15 mouse cellular contexts compared by ENCODE assay signal in genomic region chr6:88075960-88076517, GRCm38 (mm10). TPM values are rescaled to one million over a fixed set of nuclear protein-coding genes. Genes with fewer than 3 reads are reported as not detected.
DNase-seq lines count a peak whose midpoint lies in the region; ATAC-seq lines count a peak whose summit lies in the region.
"Had no signal": no experiment of that assay in that cellular context is flagged by ENCODE, and none has a peak within 500 bp of the region (broad histone marks: within the 10 kb centered on the region; RNA-seq: fewer than 3 reads in every experiment).

No protein-coding gene starts in this region.

- no peak for DNase-seq in forebrain, embryonic 14.5 days (ENCODE audit: low spot score)
- no peak for DNase-seq in midbrain, embryonic 10.5 days (ENCODE audit: low spot score)
- no peak for DNase-seq in midbrain, embryonic 11.5 days (ENCODE audit: low spot score, missing footprints)
- no peak for DNase-seq in cerebellum, adult 9-11 months
- no peak for DNase-seq in kidney, postnatal 36 days
- DNase-seq: adrenal gland, postnatal 10 days; B cell, adult 2 months; cerebellum, adult 11 months; heart, postnatal 10 days; kidney, postnatal 4 days; thymus, postnatal 14 days had no signal

- H3K4me1 ChIP-seq in forebrain, embryonic 15.5 days, result peaks cover 11% of the 10 kb centered on the region
- no peaks in the 10 kb centered on the region for H3K4me1 ChIP-seq in forebrain, embryonic 14.5 days (ENCODE audit: control insufficient read depth, insufficient read depth, low read length)
- H3K4me1 ChIP-seq in midbrain, embryonic 10.5 days, result peaks cover 11% of the 10 kb centered on the region
- H3K4me1 ChIP-seq in midbrain, embryonic 11.5 days (ENCODE audit: control insufficient read depth, insufficient read depth, low read length), result no peaks in the 10 kb centered on the region
- H3K4me1 ChIP-seq in liver, embryonic 15.5 days (replicated peaks), result peaks cover 35% of the 10 kb centered on the region
- H3K4me1 ChIP-seq in stomach, embryonic 16.5 days (ENCODE audit: control insufficient read depth, insufficient read depth, low read length), result 0 out of 2 replicates have a peak, but pooled peaks cover 3% of the 10 kb centered on the region

- 81% methylated on average over 1 of the region's 1 CpGs for WGBS in forebrain, embryonic 15.5 days
- 89% methylated on average over 1 of the region's 1 CpGs for WGBS in forebrain, embryonic 14.5 days
- 77% methylated on average over 1 of the region's 1 CpGs for WGBS in midbrain, embryonic 10.5 days
- WGBS in midbrain, embryonic 11.5 days, result 65% methylated on average over 1 of the region's 1 CpGs
- WGBS in liver, embryonic 15.5 days (ENCODE audit: insufficient replicate concordance), result 16% methylated on average over 1 of the region's 1 CpGs
- WGBS in stomach, embryonic 16.5 days, result 64% methylated on average over 1 of the region's 1 CpGs

- no peak overlapping the region for H3K4me2 ChIP-seq in forebrain, embryonic 15.5 days (replicated peaks)
- H3K4me2 ChIP-seq in forebrain, embryonic 14.5 days (ENCODE audit: low read length), result no peak overlapping the region; the same call in 1 of the 2 replicates
- H3K4me2 ChIP-seq in midbrain, embryonic 11.5 days, result no peak overlapping the region
- H3K4me2 ChIP-seq in liver, embryonic 15.5 days, result peak overlapping the region; percentile 71
- peak overlapping the region; percentile 88; the same call in 1 of the 2 replicates for H3K4me2 ChIP-seq in stomach, embryonic 16.5 days (ENCODE audit: low read depth, low read length)

- no peaks in the 10 kb centered on the region for H3K9me3 ChIP-seq in forebrain, embryonic 15.5 days
- no peaks in the 10 kb centered on the region for H3K9me3 ChIP-seq in forebrain, embryonic 14.5 days (replicated peaks; ENCODE audit: control insufficient read depth, low read length)
- H3K9me3 ChIP-seq in midbrain, embryonic 10.5 days (replicated peaks), result no peaks in the 10 kb centered on the region
- H3K9me3 ChIP-seq in midbrain, embryonic 11.5 days (ENCODE audit: control insufficient read depth, low read length), result no peaks in the 10 kb centered on the region
- H3K9me3 ChIP-seq in liver, embryonic 15.5 days (replicated peaks), result no peaks in the 10 kb centered on the region
- H3K9me3 ChIP-seq in stomach, embryonic 16.5 days (replicated peaks; ENCODE audit: control insufficient read depth, low read length), result no peaks in the 10 kb centered on the region
- H3K9me3 ChIP-seq: megakaryocyte, embryonic 14.5 days had no signal

- H3K36me3 ChIP-seq in forebrain, embryonic 15.5 days, result no peaks in the 10 kb centered on the region
- no peaks in the 10 kb centered on the region for H3K36me3 ChIP-seq in forebrain, embryonic 14.5 days (ENCODE audit: control insufficient read depth, insufficient read depth, low read length)
- no peaks in the 10 kb centered on the region for H3K36me3 ChIP-seq in midbrain, embryonic 10.5 days
- H3K36me3 ChIP-seq in midbrain, embryonic 11.5 days (ENCODE audit: control insufficient read depth, insufficient read depth, low read length), result no peaks in the 10 kb centered on the region
- H3K36me3 ChIP-seq in liver, embryonic 15.5 days (replicated peaks), result no peaks in the 10 kb centered on the region
- no peaks in the 10 kb centered on the region for H3K36me3 ChIP-seq in stomach, embryonic 16.5 days (ENCODE audit: control insufficient read depth, insufficient read depth, low read length)

- H3K4me3 ChIP-seq in forebrain, embryonic 15.5 days, result no peak overlapping the region
- H3K4me3 ChIP-seq in forebrain, embryonic 14.5 days (ENCODE audit: low read depth, low read length), result no peak overlapping the region
- no peak overlapping the region for H3K4me3 ChIP-seq in midbrain, embryonic 10.5 days
- H3K4me3 ChIP-seq in midbrain, embryonic 11.5 days (ENCODE audit: low read depth, low read length), result no peak overlapping the region
- peak overlapping the region; percentile 53; the same call in 1 of the 2 replicates for H3K4me3 ChIP-seq in liver, embryonic 15.5 days (replicated peaks)
- H3K4me3 ChIP-seq in stomach, embryonic 16.5 days (replicated peaks; ENCODE audit: low read length), result no peak overlapping the region

- no peak for ATAC-seq in forebrain, embryonic 15.5 days (replicated peaks)
- ATAC-seq in forebrain, embryonic 14.5 days, result no peak
- ATAC-seq in midbrain, embryonic 11.5 days (ENCODE audit: low FRiP score), result no peak
- peak; percentile 44 for ATAC-seq in liver, embryonic 15.5 days (ENCODE audit: insufficient read depth)
- no peak for ATAC-seq in stomach, embryonic 16.5 days (ENCODE audit: insufficient read depth, low FRiP score)

- H3K9ac ChIP-seq in forebrain, embryonic 15.5 days (replicated peaks), result no peak overlapping the region
- H3K9ac ChIP-seq in forebrain, embryonic 14.5 days (ENCODE audit: low read length), result no peak overlapping the region
- H3K9ac ChIP-seq in midbrain, embryonic 11.5 days (ENCODE audit: low read length), result no peak overlapping the region
- no peak overlapping the region for H3K9ac ChIP-seq in liver, embryonic 15.5 days
- H3K9ac ChIP-seq in stomach, embryonic 16.5 days (ENCODE audit: low read length), result no peak overlapping the region

- peak overlapping the region; percentile 92; the same call in 1 of the 2 replicates for H3K27ac ChIP-seq in forebrain, embryonic 15.5 days (replicated peaks)
- H3K27ac ChIP-seq in forebrain, embryonic 14.5 days (ENCODE audit: low read depth, low read length), result no peak overlapping the region
- H3K27ac ChIP-seq in midbrain, embryonic 10.5 days (replicated peaks), result peak overlapping the region; percentile 89; the same call in 1 of the 2 replicates
- H3K27ac ChIP-seq in midbrain, embryonic 11.5 days (ENCODE audit: low read depth, low read length), result no peak overlapping the region
- peak overlapping the region; percentile 77 for H3K27ac ChIP-seq in liver, embryonic 15.5 days (replicated peaks)
- no peak overlapping the region for H3K27ac ChIP-seq in stomach, embryonic 16.5 days (ENCODE audit: low read length)

- peaks cover 7% of the 10 kb centered on the region; the same call in 1 of the 2 replicates for H3K27me3 ChIP-seq in forebrain, embryonic 15.5 days
- H3K27me3 ChIP-seq in forebrain, embryonic 14.5 days (replicated peaks; ENCODE audit: control insufficient read depth, insufficient read depth, low read length), result 0 out of 2 replicates have a peak, but pooled peaks cover 3% of the 10 kb centered on the region
- H3K27me3 ChIP-seq in midbrain, embryonic 10.5 days (ENCODE audit: low read depth, poor library complexity, severe bottlenecking), result peaks cover 31% of the 10 kb centered on the region
- no peaks in the 10 kb centered on the region for H3K27me3 ChIP-seq in midbrain, embryonic 11.5 days (ENCODE audit: control insufficient read depth, insufficient read depth, low read length)
- H3K27me3 ChIP-seq in liver, embryonic 15.5 days, result no peaks in the 10 kb centered on the region
- H3K27me3 ChIP-seq in stomach, embryonic 16.5 days (ENCODE audit: control insufficient read depth, insufficient read depth, low read length), result no peaks in the 10 kb centered on the region

RNA-seq across cellular contexts. Expression of gene Rpn1, which starts 8.2 kb away (rescaled TPM):
- polyA plus RNA-seq in forebrain, embryonic 15.5 days (2015; fragmentation: Nextera tagmentation; extraction: Ambion mirVana), result 246 and 262 TPM in 2 replicates
- polyA plus RNA-seq in forebrain, embryonic 14.5 days (2014; fragmentation: Nextera tagmentation; extraction: Ambion mirVana), result 279 and 283 TPM in 2 replicates
- 284 and 305 TPM in 2 replicates for polyA plus RNA-seq in midbrain, embryonic 10.5 days (2016; fragmentation: Nextera tagmentation; extraction: Ambion mirVana)
- 267 and 272 TPM in 2 replicates for polyA plus RNA-seq in midbrain, embryonic 11.5 days (2014; fragmentation: Nextera tagmentation; extraction: Ambion mirVana)
- polyA plus RNA-seq in liver, embryonic 15.5 days (2015; fragmentation: Nextera tagmentation; extraction: Ambion mirVana), result 181 and 184 TPM in 2 replicates
- polyA plus RNA-seq in stomach, embryonic 16.5 days (2015; fragmentation: Nextera tagmentation; extraction: Ambion mirVana), result 468 and 478 TPM in 2 replicates

RNA-seq across cellular contexts. Expression of gene Rab7, which starts 31.0 kb away (rescaled TPM):
- 295 and 302 TPM in 2 replicates for polyA plus RNA-seq in forebrain, embryonic 15.5 days (2015; fragmentation: Nextera tagmentation; extraction: Ambion mirVana)
- 342 and 365 TPM in 2 replicates for polyA plus RNA-seq in forebrain, embryonic 14.5 days (2014; fragmentation: Nextera tagmentation; extraction: Ambion mirVana)
- polyA plus RNA-seq in midbrain, embryonic 10.5 days (2016; fragmentation: Nextera tagmentation; extraction: Ambion mirVana), result 215 and 225 TPM in 2 replicates
- polyA plus RNA-seq in midbrain, embryonic 11.5 days (2014; fragmentation: Nextera tagmentation; extraction: Ambion mirVana), result 251 and 267 TPM in 2 replicates
- polyA plus RNA-seq in liver, embryonic 15.5 days (2015; fragmentation: Nextera tagmentation; extraction: Ambion mirVana), result 110 and 117 TPM in 2 replicates
- 246 and 267 TPM in 2 replicates for polyA plus RNA-seq in stomach, embryonic 16.5 days (2015; fragmentation: Nextera tagmentation; extraction: Ambion mirVana)

Comparison
In these comparisons a context has a peak if more than half of its experiments do, and no peak if none do; other contexts are left out.
1. H3K27ac ChIP-seq: peak in forebrain, embryonic 15.5 days (single experiment), midbrain, embryonic 10.5 days (single experiment) and liver, embryonic 15.5 days (single experiment); none in forebrain, embryonic 14.5 days (single experiment), midbrain, embryonic 11.5 days (single experiment) and stomach, embryonic 16.5 days (single experiment).
2. H3K4me2 ChIP-seq: peak in liver, embryonic 15.5 days (single experiment) and stomach, embryonic 16.5 days (single experiment); none in forebrain, embryonic 15.5 days (single experiment), forebrain, embryonic 14.5 days (single experiment) and midbrain, embryonic 11.5 days (single experiment).